Mouse (Mus musculus): Measurements from ENCODE around the gene Fcnb. TPM values are rescaled to one million over a fixed set of nuclear protein-coding genes. Genes with fewer than 3 reads are reported as not detected.

Fcnb gene
- polyA plus RNA-seq, 1 experiment: not detected

GRCm38 (mm10) chr2:28098547-28099505 lies 14.1 kb upstream of the Fcnb start:
- Histone ChIP-seq H3K36me3 (ENCODE audit: control insufficient read depth, insufficient read depth, low read length) (no peaks in the 10 kb centered on the region), H3K27ac (ENCODE audit: control insufficient read depth, insufficient read depth, low read depth, low read length) (no peak overlapping the region), H3K27me3 (ENCODE audit: control insufficient read depth, insufficient read depth, low read length) (no peaks in the 10 kb centered on the region), H3K4me3 (ENCODE audit: control insufficient read depth, low read depth, low read length) (no peak overlapping the region), H3K4me1 (ENCODE audit: control insufficient read depth, insufficient read depth, low read length) (no peaks in the 10 kb centered on the region)
- TF ChIP-seq POLR2A (IDR thresholded peaks at IDR 0.05; ENCODE audit: control insufficient read depth, low read depth, low read length): no peak

- Histone ChIP-seq H3K27ac (ENCODE audit: control insufficient read depth, insufficient read depth, low read depth, low read length) (no peak overlapping the region), H3K4me3 (ENCODE audit: control insufficient read depth, low read depth, low read length) (no peak overlapping the region), H3K27me3 (ENCODE audit: control insufficient read depth, insufficient read depth, low read length) (no peaks in the 10 kb centered on the region), H3K36me3 (ENCODE audit: control insufficient read depth, insufficient read depth, low read length) (no peaks in the 10 kb centered on the region), H3K4me1 (ENCODE audit: control insufficient read depth, insufficient read depth, low read length) (no peaks in the 10 kb centered on the region)
- no peak for TF ChIP-seq CTCF (IDR thresholded peaks at IDR 0.05; ENCODE audit: control insufficient read depth, insufficient read depth, insufficient replicate concordance, low read depth, low read length)
- no peak for TF ChIP-seq POLR2A (IDR thresholded peaks at IDR 0.05; ENCODE audit: control insufficient read depth, low read depth, low read length)
Measured at GRCm38 (mm10) chr2:28096751-28097309, 12.1 kb upstream of the Fcnb start.

- Histone ChIP-seq H3K4me1 (ENCODE audit: control insufficient read depth, insufficient read depth, low read length) (no peaks in the 10 kb centered on the region), H3K27ac (ENCODE audit: control insufficient read depth, insufficient read depth, low read depth, low read length) (no peak overlapping the region), H3K4me3 (ENCODE audit: control insufficient read depth, low read depth, low read length) (no peak overlapping the region), H3K36me3 (ENCODE audit: control insufficient read depth, insufficient read depth, low read length) (no peaks in the 10 kb centered on the region), H3K27me3 (ENCODE audit: control insufficient read depth, insufficient read depth, low read length) (no peaks in the 10 kb centered on the region)
- no peak for TF ChIP-seq CTCF (IDR thresholded peaks at IDR 0.05; ENCODE audit: control insufficient read depth, insufficient read depth, insufficient replicate concordance, low read depth, low read length)
- no peak for TF ChIP-seq POLR2A (IDR thresholded peaks at IDR 0.05; ENCODE audit: control insufficient read depth, low read depth, low read length)
Measured at GRCm38 (mm10) chr2:28092099-28092498, 7.4 kb upstream of the Fcnb start.

- TF ChIP-seq CTCF (IDR thresholded peaks at IDR 0.05; ENCODE audit: control insufficient read depth, insufficient read depth, insufficient replicate concordance, low read depth, low read length): no peak
- TF ChIP-seq POLR2A (IDR thresholded peaks at IDR 0.05; ENCODE audit: control insufficient read depth, low read depth, low read length): no peak
- H3K4me3 ChIP-seq (ENCODE audit: control insufficient read depth, low read depth, low read length): no peak overlapping the region
- no peaks in the 10 kb centered on the region for H3K4me1 ChIP-seq (ENCODE audit: control insufficient read depth, insufficient read depth, low read length)
- no peaks in the 10 kb centered on the region for H3K27me3 ChIP-seq (ENCODE audit: control insufficient read depth, insufficient read depth, low read length)
- H3K27ac ChIP-seq (ENCODE audit: control insufficient read depth, insufficient read depth, low read depth, low read length): no peak overlapping the region
- H3K36me3 ChIP-seq (ENCODE audit: control insufficient read depth, insufficient read depth, low read length): no peaks in the 10 kb centered on the region
Measured at GRCm38 (mm10) chr2:28091042-28091441, 6.4 kb upstream of the Fcnb start.

GRCm38 (mm10) chr2:28090299-28091008 lies 5.8 kb upstream of the Fcnb start:
- no peak for TF ChIP-seq POLR2A (IDR thresholded peaks at IDR 0.05; ENCODE audit: control insufficient read depth, low read depth, low read length)
- no peak for TF ChIP-seq CTCF (IDR thresholded peaks at IDR 0.05; ENCODE audit: control insufficient read depth, insufficient read depth, insufficient replicate concordance, low read depth, low read length)
- H3K27ac ChIP-seq (ENCODE audit: control insufficient read depth, insufficient read depth, low read depth, low read length): no peak overlapping the region
- no peaks in the 10 kb centered on the region for H3K36me3 ChIP-seq (ENCODE audit: control insufficient read depth, insufficient read depth, low read length)
- H3K27me3 ChIP-seq (ENCODE audit: control insufficient read depth, insufficient read depth, low read length): no peaks in the 10 kb centered on the region
- H3K4me1 ChIP-seq (ENCODE audit: control insufficient read depth, insufficient read depth, low read length): no peaks in the 10 kb centered on the region
- no peak overlapping the region for H3K4me3 ChIP-seq (ENCODE audit: control insufficient read depth, low read depth, low read length)

GRCm38 (mm10) chr2:28089095-28089494 lies 4.4 kb upstream of the Fcnb start:
- no peaks in the 10 kb centered on the region for H3K36me3 ChIP-seq (ENCODE audit: control insufficient read depth, insufficient read depth, low read length)
- no peaks in the 10 kb centered on the region for H3K27me3 ChIP-seq (ENCODE audit: control insufficient read depth, insufficient read depth, low read length)
- H3K4me3 ChIP-seq (ENCODE audit: control insufficient read depth, low read depth, low read length): no peak overlapping the region
- TF ChIP-seq CTCF (IDR thresholded peaks at IDR 0.05; ENCODE audit: control insufficient read depth, insufficient read depth, insufficient replicate concordance, low read depth, low read length): no peak
- no peak for TF ChIP-seq POLR2A (IDR thresholded peaks at IDR 0.05; ENCODE audit: control insufficient read depth, low read depth, low read length)
- H3K27ac ChIP-seq (ENCODE audit: control insufficient read depth, insufficient read depth, low read depth, low read length): no peak overlapping the region
- no peaks in the 10 kb centered on the region for H3K4me1 ChIP-seq (ENCODE audit: control insufficient read depth, insufficient read depth, low read length)

GRCm38 (mm10) chr2:28086112-28086511 lies 1.4 kb upstream of the Fcnb start:
- no peaks in the 10 kb centered on the region for H3K36me3 ChIP-seq (ENCODE audit: control insufficient read depth, insufficient read depth, low read length)
- no peak overlapping the region for H3K27ac ChIP-seq (ENCODE audit: control insufficient read depth, insufficient read depth, low read depth, low read length)
- no peaks in the 10 kb centered on the region for H3K4me1 ChIP-seq (ENCODE audit: control insufficient read depth, insufficient read depth, low read length)
- H3K27me3 ChIP-seq (ENCODE audit: control insufficient read depth, insufficient read depth, low read length): no peaks in the 10 kb centered on the region
- no peak for TF ChIP-seq CTCF (IDR thresholded peaks at IDR 0.05; ENCODE audit: control insufficient read depth, insufficient read depth, insufficient replicate concordance, low read depth, low read length)
- no peak for TF ChIP-seq POLR2A (IDR thresholded peaks at IDR 0.05; ENCODE audit: control insufficient read depth, low read depth, low read length)
- H3K4me3 ChIP-seq (ENCODE audit: control insufficient read depth, low read depth, low read length): no peak overlapping the region
